Mouse (Mus musculus) bone marrow, adult 2 months (tissue): ENCODE results near the gene 2310039H08Rik. TPM values are rescaled to one million over a fixed set of nuclear protein-coding genes. Genes with fewer than 3 reads are reported as not detected.
"Not testable (repeated sequence)": the region's sequence is repeated elsewhere in the genome, so short reads cannot be mapped to it uniquely, and the experiment has no call there.

ENCODE experiments used
- H3K27ac ChIP-seq: fragments of 200-500 bp; 2 replicates; pipeline ENCODE4 v1.5.1; 2012; ENCODE audit warnings: low read depth, mild to moderate bottlenecking, control low read depth, inconsistent platforms, low read length; ENCODE audit not compliant: control insufficient read depth, poor library complexity, insufficient read depth
- H3K4me1 ChIP-seq: fragments of 200-500 bp; 2 replicates; pipeline ENCODE4 v1.6.1; 2011; ENCODE audit warnings: low read length; ENCODE audit not compliant: control insufficient read depth, insufficient read depth
- H3K4me3 ChIP-seq: fragments of 200-500 bp; replicated peaks from 2 replicates; pipeline ENCODE3; 2011; ENCODE audit warnings: mild to moderate bottlenecking, low read depth, low read length, control low read depth; ENCODE audit not compliant: control insufficient read depth
- CTCF ChIP-seq: fragments of 200-500 bp; IDR thresholded peaks from 2 replicates; pipeline ENCODE4 v1.5.1; 2011; ENCODE audit warnings: low read length, control low read depth; ENCODE audit not compliant: control insufficient read depth, insufficient read depth
- POLR2A ChIP-seq: fragments of 200-500 bp; IDR thresholded peaks from 2 replicates; pipeline ENCODE4 v1.6.1; 2011; ENCODE audit warnings: low read depth, mild to moderate bottlenecking, control low read depth, low read length, borderline replicate concordance; ENCODE audit not compliant: control insufficient read depth
- WGBS: fragments of 180-500 bp; shearing (Covaris S2); methylation state at CpG from one replicate; pipeline ENCODE4 v1.1.7; 2018; 5-methylcytosine and 5-hydroxymethylcytosine counted together
- polyA plus RNA-seq: library from polyadenylated mRNA; stranded (reverse); fragments of >200 nt; gene quantifications from 2 replicates; pipeline ENCODE4 v1.2.4, GENCODE M21; 2011; ENCODE audit warnings: low replicate concordance; ENCODE audit not compliant: missing spikeins, insufficient read depth, insufficient read length

Gene 2310039H08Rik
- polyA plus RNA-seq, 1 experiment, result 18.3 TPM

GRCm38 (mm10) chr17:46749282-46749681 is 23.2 kb upstream of the 2310039H08Rik start:
- Histone ChIP-seq H3K27ac (no peak overlapping the region), H3K4me1 (no peaks in the 10 kb centered on the region; the same call in 1 of the 2 replicates), H3K4me3 (no peak overlapping the region)
- 72% methylated on average over 5 of the region's 5 CpGs for WGBS
- TF ChIP-seq POLR2A (no peak), CTCF (no peak)

- no peak for TF ChIP-seq POLR2A
- no peak for TF ChIP-seq CTCF
- 51% methylated on average over 4 of the region's 4 CpGs for WGBS
- Histone ChIP-seq H3K4me1 (no peaks in the 10 kb centered on the region; the same call in 1 of the 2 replicates), H3K4me3 (peak overlapping the region; percentile 70), H3K27ac (peak overlapping the region; percentile 89)
Measured at GRCm38 (mm10) chr17:46750580-46750979, 21.9 kb upstream of the 2310039H08Rik start.

GRCm38 (mm10) chr17:46751056-46751793 is 21.2 kb upstream of the 2310039H08Rik start:
- peak overlapping the region; percentile 89 for H3K27ac ChIP-seq
- 2% methylated on average over 16 of the region's 16 CpGs for WGBS
- TF ChIP-seq CTCF (no peak), POLR2A (no peak)
- peak overlapping the region; percentile 91 for H3K4me3 ChIP-seq
- H3K4me1 ChIP-seq, result no peaks in the 10 kb centered on the region; the same call in 1 of the 2 replicates

- H3K4me1 ChIP-seq, result no peaks in the 10 kb centered on the region; the same call in 1 of the 2 replicates
- peak within 1 kb of the TSS; percentile 89 for H3K27ac ChIP-seq
- WGBS, result under 1% methylated on average over 58 of the region's 58 CpGs
- peak; percentile 80; the same call in 1 of the 2 replicates for TF ChIP-seq POLR2A
- 0 out of 2 replicates have a peak, but pooled peaks have one; percentile 2 for TF ChIP-seq CTCF
- H3K4me3 ChIP-seq, result peak within 1 kb of the TSS; percentile 91
Measured at GRCm38 (mm10) chr17:46751794-46752556, 20.5 kb upstream of the 2310039H08Rik start, which contains the start of gene Cnpy3. Gene Cnpy3, minus strand, starts transcription at chr17:46752214.

GRCm38 (mm10) chr17:46758753-46759152 is 13.7 kb upstream of the 2310039H08Rik start:
- TF ChIP-seq POLR2A (no peak), CTCF (no peak)
- 81% methylated on average over 12 of the region's 12 CpGs for WGBS
- Histone ChIP-seq H3K27ac (no peak overlapping the region), H3K4me1 (no peaks in the 10 kb centered on the region), H3K4me3 (no peak overlapping the region)

GRCm38 (mm10) chr17:46763544-46763943 is 8.9 kb upstream of the 2310039H08Rik start, which contains the start of gene Ptcra:
Gene Ptcra, minus strand, starts transcription at chr17:46763712.
- no peaks in the 10 kb centered on the region for H3K4me1 ChIP-seq
- no peak for TF ChIP-seq CTCF
- TF ChIP-seq POLR2A, result no peak
- WGBS, result 70% methylated on average over 2 of the region's 2 CpGs
- no peak within 1 kb of the TSS for H3K4me3 ChIP-seq
- no peak within 1 kb of the TSS for H3K27ac ChIP-seq

GRCm38 (mm10) chr17:46764916-46765315 is 7.5 kb upstream of the 2310039H08Rik start:
- H3K27ac ChIP-seq, H3K4me1 ChIP-seq, H3K4me3 ChIP-seq: not testable (repeated sequence)
- 76% methylated on average over 9 of the region's 9 CpGs for WGBS

GRCm38 (mm10) chr17:46767868-46768267 is 4.6 kb upstream of the 2310039H08Rik start:
- TF ChIP-seq POLR2A (no peak), CTCF (no peak)
- 29% methylated on average over 8 of the region's 8 CpGs for WGBS
- Histone ChIP-seq H3K4me3 (no peak overlapping the region), H3K4me1 (no peaks in the 10 kb centered on the region), H3K27ac (no peak overlapping the region)
